Mouse (Mus musculus): Measurements from ENCODE around the gene Axl. TPM values are rescaled to one million over a fixed set of nuclear protein-coding genes. Genes with fewer than 3 reads are reported as not detected.

Gene Axl
- total RNA-seq, 2 experiments from 2014 or later = 27.6 to 42.7 TPM

- DNase-seq (ENCODE audit: low spot score) = no peak
These were observed 10.0 kb upstream of the Axl start for GRCm38 (mm10) chr7:25798540-25798939.

- DNase-seq (ENCODE audit: low spot score) = no peak
These were observed 6.3 kb upstream of the Axl start for GRCm38 (mm10) chr7:25794775-25795174.

GRCm38 (mm10) chr7:25793679-25794078 lies 5.2 kb upstream of the Axl start:
- DNase-seq (ENCODE audit: low spot score) = no peak

GRCm38 (mm10) chr7:25792966-25793365 lies 4.5 kb upstream of the Axl start:
- peak; percentile 40 for DNase-seq (ENCODE audit: low spot score)

GRCm38 (mm10) chr7:25790615-25791014 lies 2.1 kb upstream of the Axl start:
- DNase-seq (ENCODE audit: low spot score) = peak; percentile 76

- no peak for DNase-seq (ENCODE audit: low spot score)
These were observed 580 bp upstream of the Axl start for GRCm38 (mm10) chr7:25789129-25789440.

- DNase-seq (ENCODE audit: low spot score) = peak; percentile 32
These were observed 867 bp downstream of the Axl start for GRCm38 (mm10) chr7:25787456-25788219.

GRCm38 (mm10) chr7:25786974-25787373 lies 1.5 kb downstream of the Axl start:
- no peak for DNase-seq (ENCODE audit: low spot score)

- no peak for DNase-seq (ENCODE audit: low spot score)
These were observed 2.8 kb downstream of the Axl start for GRCm38 (mm10) chr7:25785752-25786151.

GRCm38 (mm10) chr7:25784808-25785207 lies 3.7 kb downstream of the Axl start:
- DNase-seq (ENCODE audit: low spot score) = no peak

GRCm38 (mm10) chr7:25783746-25784145 lies 4.8 kb downstream of the Axl start:
- DNase-seq (ENCODE audit: low spot score) = no peak

GRCm38 (mm10) chr7:25782744-25783143 lies 5.8 kb downstream of the Axl start:
- no peak for DNase-seq (ENCODE audit: low spot score)

GRCm38 (mm10) chr7:25781937-25782610 lies 6.4 kb downstream of the Axl start:
- no peak for DNase-seq (ENCODE audit: low spot score)

- peak; percentile 24 for DNase-seq (ENCODE audit: low spot score)
These were observed 7.1 kb downstream of the Axl start for GRCm38 (mm10) chr7:25781321-25781936.

- peak; percentile 44 for DNase-seq (ENCODE audit: low spot score)
These were observed 7.8 kb downstream of the Axl start for GRCm38 (mm10) chr7:25780753-25781152.

- no peak for DNase-seq (ENCODE audit: low spot score)
These were observed 8.5 kb downstream of the Axl start for GRCm38 (mm10) chr7:25780021-25780420.

- no peak for DNase-seq (ENCODE audit: low spot score)
These were observed 20.3 kb downstream of the Axl start for GRCm38 (mm10) chr7:25768229-25768628.

GRCm38 (mm10) chr7:25766108-25766507 lies 22.4 kb downstream of the Axl start:
- no peak for DNase-seq (ENCODE audit: low spot score)

- no peak for DNase-seq (ENCODE audit: low spot score)
These were observed 24.3 kb downstream of the Axl start for GRCm38 (mm10) chr7:25764221-25764620.

GRCm38 (mm10) chr7:25763678-25764077 lies 24.8 kb downstream of the Axl start:
- DNase-seq (ENCODE audit: low spot score) = no peak

- DNase-seq (ENCODE audit: low spot score) = peak; percentile 34
These were observed 27.2 kb downstream of the Axl start for GRCm38 (mm10) chr7:25761354-25761753.

- peak; percentile 86 for DNase-seq (ENCODE audit: low spot score)
These were observed 32.5 kb downstream of the Axl start for GRCm38 (mm10) chr7:25756011-25756410.

- DNase-seq (ENCODE audit: low spot score) = no peak
These were observed 33.1 kb downstream of the Axl start for GRCm38 (mm10) chr7:25755468-25755833.
